Mouse (Mus musculus): ENCODE data around the gene En1.

- TF ChIP-seq CTCF (IDR thresholded peaks at IDR 0.05; ENCODE audit: low read depth) (no peak), EP300 (IDR thresholded peaks at IDR 0.05; ENCODE audit: low read depth) (no peak)
Measured at GRCm38 (mm10) chr1:120626930-120627621, 24.9 kb downstream of the En1 start.

All from heart, postnatal 0 days (tissue).